Mouse (Mus musculus): ENCODE data around the gene Fsd2. TPM values are rescaled to one million over a fixed set of nuclear protein-coding genes. Genes with fewer than 3 reads are reported as not detected.

Fsd2 gene
- total RNA-seq, 1 experiment from 2014 or later = 1.2 TPM

- no peak for ATAC-seq (replicated peaks in 1 of 2; ENCODE audit: insufficient read depth in 1 of 2, low FRiP score in 2 of 2, low TSS enrichment in 1 of 2, low read depth in 1 of 2, poor library complexity in 2 of 2, severe bottlenecking in 2 of 2)
Observed at GRCm38 (mm10) chr7:81575606-81576005, 8.9 kb upstream of the Fsd2 start.

- ATAC-seq (replicated peaks in 1 of 2; ENCODE audit: insufficient read depth in 1 of 2, low FRiP score in 2 of 2, low TSS enrichment in 1 of 2, low read depth in 1 of 2, poor library complexity in 2 of 2, severe bottlenecking in 2 of 2) = no peak
Observed at GRCm38 (mm10) chr7:81573821-81574220, 7.1 kb upstream of the Fsd2 start.

- no peak for ATAC-seq (replicated peaks in 1 of 2; ENCODE audit: insufficient read depth in 1 of 2, low FRiP score in 2 of 2, low TSS enrichment in 1 of 2, low read depth in 1 of 2, poor library complexity in 2 of 2, severe bottlenecking in 2 of 2)
Observed at GRCm38 (mm10) chr7:81573397-81573796, 6.7 kb upstream of the Fsd2 start.

- no peak for ATAC-seq (replicated peaks in 1 of 2; ENCODE audit: insufficient read depth in 1 of 2, low FRiP score in 2 of 2, low TSS enrichment in 1 of 2, low read depth in 1 of 2, poor library complexity in 2 of 2, severe bottlenecking in 2 of 2)
Observed at GRCm38 (mm10) chr7:81572610-81573268, 6.0 kb upstream of the Fsd2 start.

- ATAC-seq (replicated peaks in 1 of 2; ENCODE audit: insufficient read depth in 1 of 2, low FRiP score in 2 of 2, low TSS enrichment in 1 of 2, low read depth in 1 of 2, poor library complexity in 2 of 2, severe bottlenecking in 2 of 2) = no peak
Observed at GRCm38 (mm10) chr7:81571941-81572441, 5.2 kb upstream of the Fsd2 start.

- ATAC-seq (replicated peaks in 1 of 2; ENCODE audit: insufficient read depth in 1 of 2, low FRiP score in 2 of 2, low TSS enrichment in 1 of 2, low read depth in 1 of 2, poor library complexity in 2 of 2, severe bottlenecking in 2 of 2) = peak; percentile 98 to 99
Observed at GRCm38 (mm10) chr7:81571108-81571940, 4.6 kb upstream of the Fsd2 start, which contains the start of gene Whamm. TSS of gene Whamm (plus strand) at chr7:81571266.

- peak in 1 of 2 experiments; percentile 23; a peak in 2 of 4 replicates for ATAC-seq (replicated peaks in 1 of 2; ENCODE audit: insufficient read depth in 1 of 2, low FRiP score in 2 of 2, low TSS enrichment in 1 of 2, low read depth in 1 of 2, poor library complexity in 2 of 2, severe bottlenecking in 2 of 2)
Observed at GRCm38 (mm10) chr7:81570752-81571107, 4.0 kb upstream of the Fsd2 start.

GRCm38 (mm10) chr7:81570271-81570670 lies 3.5 kb upstream of the Fsd2 start:
- no peak for ATAC-seq (replicated peaks in 1 of 2; ENCODE audit: insufficient read depth in 1 of 2, low FRiP score in 2 of 2, low TSS enrichment in 1 of 2, low read depth in 1 of 2, poor library complexity in 2 of 2, severe bottlenecking in 2 of 2)

GRCm38 (mm10) chr7:81569851-81570250 lies 3.1 kb upstream of the Fsd2 start:
- ATAC-seq (replicated peaks in 1 of 2; ENCODE audit: insufficient read depth in 1 of 2, low FRiP score in 2 of 2, low TSS enrichment in 1 of 2, low read depth in 1 of 2, poor library complexity in 2 of 2, severe bottlenecking in 2 of 2) = no peak

GRCm38 (mm10) chr7:81567396-81567795 lies 652 bp upstream of the Fsd2 start:
- no peak for ATAC-seq (replicated peaks in 1 of 2; ENCODE audit: insufficient read depth in 1 of 2, low FRiP score in 2 of 2, low TSS enrichment in 1 of 2, low read depth in 1 of 2, poor library complexity in 2 of 2, severe bottlenecking in 2 of 2)

- ATAC-seq (replicated peaks in 1 of 2; ENCODE audit: insufficient read depth in 1 of 2, low FRiP score in 2 of 2, low TSS enrichment in 1 of 2, low read depth in 1 of 2, poor library complexity in 2 of 2, severe bottlenecking in 2 of 2) = no peak
Observed at GRCm38 (mm10) chr7:81566332-81566731, 412 bp downstream of the Fsd2 start.

- ATAC-seq (replicated peaks in 1 of 2; ENCODE audit: insufficient read depth in 1 of 2, low FRiP score in 2 of 2, low TSS enrichment in 1 of 2, low read depth in 1 of 2, poor library complexity in 2 of 2, severe bottlenecking in 2 of 2) = no peak
Observed at GRCm38 (mm10) chr7:81565381-81566055, 1.2 kb downstream of the Fsd2 start.

- no peak for ATAC-seq (replicated peaks in 1 of 2; ENCODE audit: insufficient read depth in 1 of 2, low FRiP score in 2 of 2, low TSS enrichment in 1 of 2, low read depth in 1 of 2, poor library complexity in 2 of 2, severe bottlenecking in 2 of 2)
Observed at GRCm38 (mm10) chr7:81564766-81565165, 2.0 kb downstream of the Fsd2 start.

GRCm38 (mm10) chr7:81563506-81564015 lies 3.2 kb downstream of the Fsd2 start:
- ATAC-seq (replicated peaks in 1 of 2; ENCODE audit: insufficient read depth in 1 of 2, low FRiP score in 2 of 2, low TSS enrichment in 1 of 2, low read depth in 1 of 2, poor library complexity in 2 of 2, severe bottlenecking in 2 of 2) = no peak

- ATAC-seq (replicated peaks in 1 of 2; ENCODE audit: insufficient read depth in 1 of 2, low FRiP score in 2 of 2, low TSS enrichment in 1 of 2, low read depth in 1 of 2, poor library complexity in 2 of 2, severe bottlenecking in 2 of 2) = no peak
Observed at GRCm38 (mm10) chr7:81561211-81561610, 5.5 kb downstream of the Fsd2 start.

- ATAC-seq (replicated peaks in 1 of 2; ENCODE audit: insufficient read depth in 1 of 2, low FRiP score in 2 of 2, low TSS enrichment in 1 of 2, low read depth in 1 of 2, poor library complexity in 2 of 2, severe bottlenecking in 2 of 2) = no peak
Observed at GRCm38 (mm10) chr7:81560101-81561049, 6.4 kb downstream of the Fsd2 start.
